Mouse (Mus musculus): ENCODE data around the gene Gm10228.
"Not testable (repeated sequence)": the region's sequence is repeated elsewhere in the genome, so short reads cannot be mapped to it uniquely, and the experiment has no call there.

DNA sequence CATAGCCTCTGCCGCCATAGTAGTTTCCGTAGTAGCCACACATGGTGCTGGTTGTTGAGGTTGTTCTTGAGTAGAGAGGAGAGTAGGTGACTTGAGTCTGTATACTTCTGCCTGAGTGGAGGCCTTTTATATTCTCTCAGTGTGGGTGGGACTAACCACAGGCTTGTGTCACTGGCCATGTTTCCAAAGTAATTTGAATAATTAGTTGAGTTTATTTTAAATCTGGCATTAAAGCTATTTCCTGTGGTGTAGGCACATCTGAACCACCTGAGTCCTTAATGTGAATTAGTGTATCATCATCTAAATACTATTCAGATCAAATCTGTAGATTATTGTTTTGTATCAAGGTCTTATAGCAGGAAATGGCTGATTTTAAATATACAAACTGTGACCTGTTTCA is 22.6 kb upstream of the Gm10228 start, which contains the start of gene 1110025L11Rik:
- TF ChIP-seq CTCF (IDR thresholded peaks at IDR 0.05; ENCODE audit: low read depth, low read length); POLR2A (IDR thresholded peaks at IDR 0.05; ENCODE audit: borderline replicate concordance, low read depth, low read length): not testable (repeated sequence)

All from bone marrow macrophage, adult 2 months (primary cell).